Mouse (Mus musculus) hindbrain, embryonic 16.5 days (tissue): ENCODE results near the gene Arhgap30. TPM values are rescaled to one million over a fixed set of nuclear protein-coding genes. Genes with fewer than 3 reads are reported as not detected.
A peak's percentile ranks its signal among the peaks of the same experiment; 100 is the strongest.

Source experiments
- ATAC-seq: fragments of 200-750 bp; cut with Nextera tagmentation; 2 replicates; pipeline ENCODE4 v1.8.0; 2017; ENCODE audit warnings: moderate TSS enrichment, moderate library complexity
- H3K27ac ChIP-seq: fragments of 300-500 bp; sonication (generic); 2 replicates; pipeline ENCODE4 v1.5.1; 2014; ENCODE audit warnings: low read depth, mild to moderate bottlenecking, control low read depth, low read length, moderate library complexity
- H3K27me3 ChIP-seq: fragments of 300-500 bp; sonication (generic); replicated peaks from 2 replicates; pipeline ENCODE4 v1.6.1; 2014; ENCODE audit warnings: low read length; ENCODE audit not compliant: control insufficient read depth, insufficient read depth
- H3K36me3 ChIP-seq: fragments of 300-500 bp; sonication (generic); 2 replicates; pipeline ENCODE4 v1.6.1; 2014; ENCODE audit warnings: mild to moderate bottlenecking, low read length, moderate library complexity, mixed read lengths; ENCODE audit not compliant: control insufficient read depth, insufficient read depth
- H3K4me1 ChIP-seq: fragments of 300-500 bp; sonication (generic); 2 replicates; pipeline ENCODE4 v1.6.1; 2014; ENCODE audit warnings: low read depth, low read length; ENCODE audit not compliant: control insufficient read depth, insufficient read depth
- H3K4me2 ChIP-seq: fragments of 300-500 bp; sonication (generic); 2 replicates; pipeline ENCODE4 v1.6.1; 2014; ENCODE audit warnings: mild to moderate bottlenecking, low read length, control low read depth, moderate library complexity
- H3K4me3 ChIP-seq: fragments of 300-500 bp; sonication (generic); 2 replicates; pipeline ENCODE4 v1.5.1; 2014; ENCODE audit warnings: mild to moderate bottlenecking, low read length, control low read depth, moderate library complexity
- H3K9ac ChIP-seq: fragments of 300-500 bp; sonication (generic); 2 replicates; pipeline ENCODE4 v1.6.1; 2014; ENCODE audit warnings: low read depth, mild to moderate bottlenecking, control low read depth, low read length, moderate library complexity
- H3K9me3 ChIP-seq: fragments of 300-500 bp; sonication (generic); 2 replicates; pipeline ENCODE4 v1.6.1; 2014; ENCODE audit warnings: mild to moderate bottlenecking, low read length, moderate library complexity; ENCODE audit not compliant: control insufficient read depth
- WGBS: fragments of 180-500 bp; shearing (Covaris S2); extraction: QIAGEN DNeasy Blood & Tissue Kit; methylation state at CpG from one replicate; pipeline ENCODE4 v1.1.7; 2014; 5-methylcytosine and 5-hydroxymethylcytosine counted together
- polyA plus RNA-seq: library from polyadenylated mRNA; unstranded; fragments of >200 nt; fragmentation: Nextera tagmentation; extraction: Ambion mirVana; gene quantifications from 2 replicates; pipeline ENCODE4 v1.2.1, GENCODE M21; 2015

The Arhgap30 gene
- polyA plus RNA-seq, 1 experiment from 2014 or later: 0.73 TPM

GRCm38 (mm10) chr1:171437264-171438013 lies 48.7 kb downstream of the Arhgap30 start, which contains the start of gene F11r:
TSS of gene F11r (plus strand) at chr1:171437535.
- H3K27ac ChIP-seq: 0 out of 2 replicates have a peak within 1 kb of the TSS, but pooled peaks have one; percentile 34
- H3K9me3 ChIP-seq: no peaks in the 10 kb centered on the region
- peak within 1 kb of the TSS; percentile 44 for H3K4me3 ChIP-seq
- peaks cover 20% of the 10 kb centered on the region for H3K27me3 ChIP-seq
- peak within 1 kb of the TSS; percentile 47 for H3K9ac ChIP-seq
- no peaks in the 10 kb centered on the region for H3K36me3 ChIP-seq
- peaks cover 7% of the 10 kb centered on the region; the same call in 1 of the 2 replicates for H3K4me1 ChIP-seq
- 2% methylated on average over 44 of the region's 46 CpGs for WGBS
- peak within 1 kb of the TSS; percentile 57 for H3K4me2 ChIP-seq
- peak; percentile 87 for ATAC-seq

- no peaks in the 10 kb centered on the region for H3K9me3 ChIP-seq
- H3K4me2 ChIP-seq: peak overlapping the region; percentile 57
- H3K9ac ChIP-seq: peak overlapping the region; percentile 47
- no peaks in the 10 kb centered on the region for H3K36me3 ChIP-seq
- H3K27ac ChIP-seq: 0 out of 2 replicates have a peak overlapping the region, but pooled peaks have one; percentile 34
- no peak for ATAC-seq
- peaks cover 7% of the 10 kb centered on the region; the same call in 1 of the 2 replicates for H3K4me1 ChIP-seq
- H3K27me3 ChIP-seq: peaks cover 20% of the 10 kb centered on the region
- WGBS: 10% methylated on average over 18 of the region's 18 CpGs
- H3K4me3 ChIP-seq: peak overlapping the region; percentile 44
These were observed 49.4 kb downstream of the Arhgap30 start for GRCm38 (mm10) chr1:171438014-171438670.

- Histone ChIP-seq H3K4me1 (peaks cover 7% of the 10 kb centered on the region; the same call in 1 of the 2 replicates), H3K36me3 (no peaks in the 10 kb centered on the region), H3K27ac (no peak overlapping the region; the same call in 1 of the 2 replicates), H3K9me3 (peaks cover 3% of the 10 kb centered on the region), H3K9ac (no peak overlapping the region), H3K4me2 (peak overlapping the region; percentile 29), H3K27me3 (peaks cover 20% of the 10 kb centered on the region), H3K4me3 (no peak overlapping the region; the same call in 1 of the 2 replicates)
- no peak for ATAC-seq
- WGBS: 57% methylated on average over 8 of the region's 8 CpGs
These were observed 50.3 kb downstream of the Arhgap30 start for GRCm38 (mm10) chr1:171439072-171439471.

- no peaks in the 10 kb centered on the region for H3K36me3 ChIP-seq
- H3K4me1 ChIP-seq: peaks cover 7% of the 10 kb centered on the region; the same call in 1 of the 2 replicates
- H3K9ac ChIP-seq: no peak overlapping the region
- no peak overlapping the region for H3K4me3 ChIP-seq
- peak; percentile 49 for ATAC-seq
- 48% methylated on average over 8 of the region's 9 CpGs for WGBS
- peaks cover 20% of the 10 kb centered on the region for H3K27me3 ChIP-seq
- H3K27ac ChIP-seq: no peak overlapping the region
- H3K9me3 ChIP-seq: peaks cover 3% of the 10 kb centered on the region
- no peak overlapping the region for H3K4me2 ChIP-seq
These were observed 51.4 kb downstream of the Arhgap30 start for GRCm38 (mm10) chr1:171440025-171440725.

GRCm38 (mm10) chr1:171441466-171442412 lies 53.0 kb downstream of the Arhgap30 start:
- no peak overlapping the region for H3K4me2 ChIP-seq
- no peak for ATAC-seq
- no peaks in the 10 kb centered on the region for H3K36me3 ChIP-seq
- no peak overlapping the region for H3K4me3 ChIP-seq
- H3K27me3 ChIP-seq: peaks cover 16% of the 10 kb centered on the region
- peaks cover 3% of the 10 kb centered on the region for H3K9me3 ChIP-seq
- H3K9ac ChIP-seq: no peak overlapping the region
- 68% methylated on average over 7 of the region's 7 CpGs for WGBS
- H3K27ac ChIP-seq: no peak overlapping the region
- H3K4me1 ChIP-seq: peaks cover 7% of the 10 kb centered on the region; the same call in 1 of the 2 replicates

- no peak overlapping the region for H3K9ac ChIP-seq
- 53% methylated on average over 8 of the region's 8 CpGs for WGBS
- H3K27me3 ChIP-seq: peaks cover 10% of the 10 kb centered on the region
These were observed 53.6 kb downstream of the Arhgap30 start for GRCm38 (mm10) chr1:171442413-171442760.

GRCm38 (mm10) chr1:171445050-171445449 lies 56.3 kb downstream of the Arhgap30 start:
- Histone ChIP-seq H3K27me3 (no peaks in the 10 kb centered on the region), H3K4me2 (no peak overlapping the region), H3K36me3 (no peaks in the 10 kb centered on the region), H3K4me3 (no peak overlapping the region), H3K9me3 (peaks cover 3% of the 10 kb centered on the region), H3K4me1 (no peaks in the 10 kb centered on the region; the same call in 1 of the 2 replicates), H3K27ac (no peak overlapping the region), H3K9ac (no peak overlapping the region)
- 91% methylated on average over 5 of the region's 5 CpGs for WGBS
- ATAC-seq: no peak

More at GRCm38 (mm10) chr1:171442413-171442760, 53.6 kb downstream of the Arhgap30 start:
- no peak for ATAC-seq
- no peak overlapping the region for H3K4me3 ChIP-seq
- peaks cover 4% of the 10 kb centered on the region; the same call in 1 of the 2 replicates for H3K4me1 ChIP-seq
- no peaks in the 10 kb centered on the region for H3K36me3 ChIP-seq
- no peak overlapping the region for H3K27ac ChIP-seq
- H3K4me2 ChIP-seq: no peak overlapping the region
- peaks cover 3% of the 10 kb centered on the region for H3K9me3 ChIP-seq

GRCm38 (mm10) chr1:171446854-171447253 lies 58.1 kb downstream of the Arhgap30 start:
- H3K9ac ChIP-seq: no peak overlapping the region
- H3K9me3 ChIP-seq: peaks cover 3% of the 10 kb centered on the region
- no peaks in the 10 kb centered on the region for H3K36me3 ChIP-seq
- H3K4me1 ChIP-seq: no peaks in the 10 kb centered on the region
- H3K4me2 ChIP-seq: no peak overlapping the region
- no peaks in the 10 kb centered on the region for H3K27me3 ChIP-seq
- 85% methylated on average over 7 of the region's 7 CpGs for WGBS
- H3K4me3 ChIP-seq: no peak overlapping the region
- ATAC-seq: no peak
- no peak overlapping the region for H3K27ac ChIP-seq
